Mouse (Mus musculus) liver, embryonic 14.5 days (tissue): ENCODE data around the gene Mfsd4b5.
A peak's percentile ranks its signal among the peaks of the same experiment; 100 is the strongest.

Source experiments
- CTCF ChIP-seq: IDR thresholded peaks from 2 replicates; pipeline ENCODE4 v1.5.1; 2016; ENCODE audit warnings: antibody characterized with exemption, low read depth, control low read depth
- EP300 ChIP-seq: IDR thresholded peaks from 2 replicates; pipeline ENCODE4 v1.6.1; 2016; ENCODE audit warnings: antibody characterized with exemption, low read depth

DNA sequence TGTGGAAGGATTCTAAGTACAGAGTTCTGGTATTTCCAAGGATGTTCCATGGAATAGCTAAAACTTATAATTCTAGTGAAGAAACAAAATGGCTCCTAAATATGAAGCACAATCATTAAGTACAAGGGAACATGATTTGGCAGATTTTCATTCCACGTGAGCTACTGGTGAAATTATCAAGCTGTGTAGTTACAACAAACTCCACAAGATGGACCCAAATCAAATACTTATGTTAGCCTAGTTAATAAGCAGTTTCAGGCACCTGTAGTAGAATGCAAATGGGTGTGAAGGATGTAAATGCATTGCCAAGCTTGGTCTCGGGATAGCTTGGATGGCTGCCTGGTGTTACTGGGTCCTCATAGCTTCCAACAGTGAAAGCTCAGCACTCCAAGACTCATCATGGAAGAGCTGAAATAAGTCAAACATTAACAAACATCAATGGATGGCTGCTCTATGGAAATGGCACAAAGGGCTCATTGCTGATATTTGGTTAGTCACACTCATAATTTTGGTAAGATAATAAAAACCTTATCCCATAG, 30.0 kb downstream of the Mfsd4b5 start:
- TF ChIP-seq CTCF = peak; percentile 9; the same call in 1 of the 2 replicates
- no peak for TF ChIP-seq EP300
